Mouse (Mus musculus) kidney, adult 2 months (tissue): Measurements from ENCODE around the gene Crlf1. TPM values are rescaled to one million over a fixed set of nuclear protein-coding genes. Genes with fewer than 3 reads are reported as not detected.

Source experiments
- DNase-seq: peaks from one replicate; pipeline ENCODE4 v3.0.0; 2021
- H3K27ac ChIP-seq: fragments of 200-500 bp; 2 replicates; pipeline ENCODE4 v1.5.1; 2012; ENCODE audit warnings: low read depth, low read length, control low read depth, inconsistent platforms; ENCODE audit not compliant: insufficient read depth
- H3K27me3 ChIP-seq: fragments of 200-500 bp; replicated peaks from 2 replicates; pipeline ENCODE4 v1.6.1; 2012; ENCODE audit warnings: mild to moderate bottlenecking, moderate library complexity, low read length, inconsistent platforms; ENCODE audit not compliant: control insufficient read depth, insufficient read depth
- H3K36me3 ChIP-seq: fragments of 200-500 bp; 2 replicates; pipeline ENCODE4 v1.6.1; 2012; ENCODE audit warnings: mild to moderate bottlenecking, moderate library complexity, low read length, inconsistent platforms; ENCODE audit not compliant: control insufficient read depth, insufficient read depth
- H3K4me1 ChIP-seq: fragments of 200-500 bp; 2 replicates; pipeline ENCODE4 v1.6.1; 2011; ENCODE audit warnings: low read length; ENCODE audit not compliant: control insufficient read depth, insufficient read depth
- H3K4me3 ChIP-seq: fragments of 200-500 bp; 2 replicates; pipeline ENCODE4 v1.5.1; 2011; ENCODE audit warnings: mild to moderate bottlenecking, low read depth, low read length, control low read depth; ENCODE audit not compliant: insufficient read depth
- CTCF ChIP-seq: fragments of 200-500 bp; conservative IDR thresholded peaks from 2 replicates; pipeline ENCODE4 v1.5.1; 2011; ENCODE audit warnings: low read depth, mild to moderate bottlenecking, control low read depth, low read length, moderate library complexity, mixed read lengths; ENCODE audit not compliant: insufficient read depth, insufficient read length
- POLR2A ChIP-seq: fragments of 200-500 bp; IDR thresholded peaks from one replicate; pipeline ENCODE4 v1.6.1; 2011; ENCODE audit warnings: low read depth, low read length, control low read depth
- WGBS: fragments of 180-500 bp; shearing (Covaris S2); methylation state at CpG from one replicate; pipeline ENCODE4 v1.1.7; 2018; 5-methylcytosine and 5-hydroxymethylcytosine counted together
- polyA plus RNA-seq: library from polyadenylated mRNA; depleted of rRNA; stranded (reverse); fragments of >200 nt; gene quantifications from 2 replicates; pipeline ENCODE4 v1.2.3, GENCODE M21; 2012

The Crlf1 gene
- polyA plus RNA-seq, 1 experiment, result 2.6 TPM

GRCm38 (mm10) chr8:70456996-70457395 lies 36.0 kb upstream of the Crlf1 start:
- Histone ChIP-seq H3K36me3 (no peaks in the 10 kb centered on the region), H3K4me3 (no peak overlapping the region), H3K4me1 (no peaks in the 10 kb centered on the region), H3K27ac (no peak overlapping the region), H3K27me3 (no peaks in the 10 kb centered on the region)
- 54% methylated on average over 1 of the region's 1 CpGs for WGBS
- no peak for DNase-seq
- TF ChIP-seq POLR2A (no peak), CTCF (no peak)

GRCm38 (mm10) chr8:70457882-70458281 lies 35.1 kb upstream of the Crlf1 start:
- H3K36me3 ChIP-seq, result no peaks in the 10 kb centered on the region
- WGBS, result 92% methylated on average over 6 of the region's 6 CpGs

GRCm38 (mm10) chr8:70458462-70458861 lies 34.5 kb upstream of the Crlf1 start:
- H3K4me1 ChIP-seq, result no peaks in the 10 kb centered on the region
- no peak overlapping the region for H3K27ac ChIP-seq
- TF ChIP-seq POLR2A, result no peak
- no peak for TF ChIP-seq CTCF
- H3K36me3 ChIP-seq, result no peaks in the 10 kb centered on the region
- no peaks in the 10 kb centered on the region for H3K27me3 ChIP-seq
- H3K4me3 ChIP-seq, result no peak overlapping the region
- 79% methylated on average over 3 of the region's 3 CpGs for WGBS
- DNase-seq, result no peak

More at GRCm38 (mm10) chr8:70457882-70458281, 35.1 kb upstream of the Crlf1 start:
- no peaks in the 10 kb centered on the region for H3K4me1 ChIP-seq
- H3K27me3 ChIP-seq, result no peaks in the 10 kb centered on the region
- no peak for DNase-seq
- TF ChIP-seq POLR2A, result no peak
- TF ChIP-seq CTCF, result no peak
- H3K27ac ChIP-seq, result no peak overlapping the region
- no peak overlapping the region for H3K4me3 ChIP-seq

- WGBS, result 97% methylated on average over 2 of the region's 2 CpGs
- no peak for DNase-seq
- H3K4me3 ChIP-seq, result no peak overlapping the region
- H3K4me1 ChIP-seq, result no peaks in the 10 kb centered on the region
- no peaks in the 10 kb centered on the region for H3K36me3 ChIP-seq
- TF ChIP-seq CTCF, result no peak
- H3K27me3 ChIP-seq, result no peaks in the 10 kb centered on the region
- no peak overlapping the region for H3K27ac ChIP-seq
Measured at GRCm38 (mm10) chr8:70459636-70460035, 33.3 kb upstream of the Crlf1 start.

GRCm38 (mm10) chr8:70460199-70460598 lies 32.8 kb upstream of the Crlf1 start:
- no peak overlapping the region for H3K4me3 ChIP-seq
- no peaks in the 10 kb centered on the region for H3K4me1 ChIP-seq
- TF ChIP-seq POLR2A, result no peak
- TF ChIP-seq CTCF, result no peak
- WGBS, result 93% methylated on average over 5 of the region's 5 CpGs
- H3K36me3 ChIP-seq, result no peaks in the 10 kb centered on the region
- no peaks in the 10 kb centered on the region for H3K27me3 ChIP-seq
- no peak for DNase-seq
- H3K27ac ChIP-seq, result no peak overlapping the region

- 79% methylated on average over 9 of the region's 9 CpGs for WGBS
- no peak for DNase-seq
- no peak overlapping the region for H3K4me3 ChIP-seq
- no peaks in the 10 kb centered on the region for H3K27me3 ChIP-seq
- no peaks in the 10 kb centered on the region for H3K36me3 ChIP-seq
- H3K4me1 ChIP-seq, result no peaks in the 10 kb centered on the region
- H3K27ac ChIP-seq, result no peak overlapping the region
- TF ChIP-seq POLR2A (no peak), CTCF (no peak)
Measured at GRCm38 (mm10) chr8:70460606-70461005, 32.4 kb upstream of the Crlf1 start.

GRCm38 (mm10) chr8:70461765-70462515 lies 31.0 kb upstream of the Crlf1 start:
- 88% methylated on average over 16 of the region's 16 CpGs for WGBS
- Histone ChIP-seq H3K4me1 (no peaks in the 10 kb centered on the region), H3K27ac (no peak overlapping the region), H3K27me3 (no peaks in the 10 kb centered on the region), H3K4me3 (no peak overlapping the region), H3K36me3 (no peaks in the 10 kb centered on the region)
- TF ChIP-seq CTCF (no peak), POLR2A (no peak)
- no peak for DNase-seq
